Mouse (Mus musculus) lung, embryonic 14.5 days (tissue): ENCODE measurements around the gene Lypd3. TPM values are rescaled to one million over a fixed set of nuclear protein-coding genes. Genes with fewer than 3 reads are reported as not detected.

Source experiments
- ATAC-seq: fragments of 200-750 bp; cut with Nextera tagmentation; 2 replicates; pipeline ENCODE4 v1.8.0; 2017; ENCODE audit warnings: mild to moderate bottlenecking, moderate TSS enrichment, moderate library complexity; ENCODE audit not compliant: insufficient read depth
- DNase-seq: peaks from one replicate; pipeline ENCODE4 v3.0.0-alpha.2; 2015
- H3K27ac ChIP-seq: fragments of 300-500 bp; sonication (generic); 2 replicates; pipeline ENCODE4 v1.5.1; 2014; ENCODE audit warnings: low read depth, mild to moderate bottlenecking, moderate library complexity
- H3K27me3 ChIP-seq: fragments of 300-500 bp; sonication (generic); 2 replicates; pipeline ENCODE4 v1.6.1; 2014; ENCODE audit warnings: low read length, control low read depth; ENCODE audit not compliant: insufficient read depth
- H3K36me3 ChIP-seq: fragments of 300-500 bp; sonication (generic); 2 replicates; pipeline ENCODE4 v1.6.1; 2014; ENCODE audit warnings: control low read depth; ENCODE audit not compliant: insufficient read depth
- H3K4me1 ChIP-seq: fragments of 300-500 bp; sonication (generic); 2 replicates; pipeline ENCODE4 v1.6.1; 2014; ENCODE audit warnings: antibody characterized with exemption, control low read depth; ENCODE audit not compliant: insufficient read depth
- H3K4me2 ChIP-seq: fragments of 300-500 bp; sonication (generic); 2 replicates; pipeline ENCODE4 v1.6.1; 2014; ENCODE audit warnings: mild to moderate bottlenecking
- H3K4me3 ChIP-seq: fragments of 300-500 bp; sonication (generic); 2 replicates; pipeline ENCODE4 v1.5.1; 2014; ENCODE audit warnings: low read depth, low read length
- H3K9ac ChIP-seq: fragments of 300-500 bp; sonication (generic); 2 replicates; pipeline ENCODE4 v1.6.1; 2014
- H3K9me3 ChIP-seq: fragments of 300-500 bp; sonication (generic); 2 replicates; pipeline ENCODE4 v1.6.1; 2016; ENCODE audit warnings: low read depth, low read length, control low read depth
- CTCF ChIP-seq: IDR thresholded peaks from 2 replicates; pipeline ENCODE4 v1.5.1; 2016; ENCODE audit warnings: antibody characterized with exemption, low read depth
- WGBS: fragments of 180-500 bp; shearing (Covaris S2); extraction: QIAGEN DNeasy Blood & Tissue Kit; methylation state at CpG from one replicate; pipeline ENCODE4 v1.1.7; 2014; 5-methylcytosine and 5-hydroxymethylcytosine counted together
- polyA plus RNA-seq: library from polyadenylated mRNA; unstranded; fragments of >200 nt; fragmentation: Nextera tagmentation; extraction: Ambion mirVana; gene quantifications from 2 replicates; pipeline ENCODE4 v1.2.1, GENCODE M21; 2014

The Lypd3 gene
- polyA plus RNA-seq, 1 experiment from 2014 or later, result 0.14 TPM

DNA sequence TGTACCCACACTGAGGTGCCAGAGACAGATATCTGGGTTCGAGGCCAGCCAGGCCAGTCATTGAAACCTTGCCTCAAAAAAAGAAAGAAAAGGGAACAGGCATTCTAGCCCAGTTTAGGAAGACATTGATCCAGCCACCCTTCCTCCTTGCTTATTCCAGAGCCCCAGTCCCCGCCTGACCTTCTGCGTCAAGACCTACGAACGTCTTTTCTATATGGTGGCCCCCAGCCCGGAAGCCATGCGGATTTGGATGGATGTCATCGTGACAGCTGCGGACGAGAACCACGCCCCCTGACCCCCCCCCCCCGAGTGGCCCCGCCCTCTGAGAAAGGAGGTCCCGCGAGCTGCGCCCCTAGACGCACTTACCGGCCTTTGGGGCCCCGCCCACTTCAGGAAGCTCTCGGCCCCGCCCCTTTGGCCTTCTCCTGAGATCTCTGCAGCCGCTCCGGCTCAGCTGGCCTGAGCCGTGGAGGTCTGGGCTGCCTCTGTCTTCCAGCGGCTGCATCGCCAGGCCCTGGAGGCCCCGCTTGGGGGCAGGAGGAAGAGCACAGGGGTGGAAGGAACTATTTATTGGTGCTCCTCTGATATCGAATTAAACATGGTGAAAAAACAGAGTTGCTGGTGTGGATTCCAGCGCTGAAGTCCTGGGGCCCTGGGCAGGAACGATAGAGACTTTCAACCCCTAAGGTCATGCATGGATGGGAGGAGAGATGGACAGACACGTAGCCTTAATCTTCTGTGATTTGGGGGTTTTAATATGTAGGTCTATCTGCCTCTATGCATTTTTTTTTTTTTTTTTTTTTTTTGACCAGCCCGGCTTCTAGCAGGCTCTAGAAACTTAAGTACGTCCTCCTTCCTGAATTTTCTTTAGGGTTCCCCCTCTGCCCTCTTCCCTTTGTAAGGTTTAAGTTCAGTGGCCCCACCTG is 7.4 kb upstream of the Lypd3 start:
- peak; percentile 17; the same call in 1 of the 2 replicates for TF ChIP-seq CTCF
- Histone ChIP-seq H3K4me3 (peak overlapping the region; percentile 21), H3K36me3 (no peaks in the 10 kb centered on the region), H3K9ac (peak overlapping the region; percentile 36), H3K27me3 (no peaks in the 10 kb centered on the region), H3K4me1 (no peaks in the 10 kb centered on the region), H3K4me2 (peak overlapping the region; percentile 64), H3K9me3 (no peaks in the 10 kb centered on the region), H3K27ac (peak overlapping the region; percentile 50; the same call in 1 of the 2 replicates)
- DNase-seq (peak; percentile 97), ATAC-seq (peak; percentile 94)
- WGBS, result 7% methylated on average over 33 of the region's 33 CpGs

DNA sequence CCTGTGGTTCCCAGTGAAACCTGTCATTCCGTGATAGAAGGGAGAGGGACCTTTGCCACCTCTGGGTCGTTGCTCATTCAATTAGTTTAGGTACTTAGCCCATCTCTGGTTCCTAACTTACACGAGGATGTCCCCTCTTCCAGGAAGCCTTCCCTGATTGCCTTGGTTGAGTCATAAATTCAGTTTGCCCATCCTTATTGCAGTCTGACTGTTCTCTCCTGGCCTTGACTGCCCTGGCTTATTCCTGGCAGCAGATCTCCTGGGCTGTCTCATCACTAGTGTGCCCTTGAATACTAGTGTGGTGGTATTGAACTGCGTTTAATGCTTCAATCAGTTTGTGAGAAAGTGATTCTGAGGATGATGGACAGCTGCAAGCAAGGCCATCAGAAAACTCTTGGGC is 6.7 kb upstream of the Lypd3 start:
- no peak for ATAC-seq

DNA sequence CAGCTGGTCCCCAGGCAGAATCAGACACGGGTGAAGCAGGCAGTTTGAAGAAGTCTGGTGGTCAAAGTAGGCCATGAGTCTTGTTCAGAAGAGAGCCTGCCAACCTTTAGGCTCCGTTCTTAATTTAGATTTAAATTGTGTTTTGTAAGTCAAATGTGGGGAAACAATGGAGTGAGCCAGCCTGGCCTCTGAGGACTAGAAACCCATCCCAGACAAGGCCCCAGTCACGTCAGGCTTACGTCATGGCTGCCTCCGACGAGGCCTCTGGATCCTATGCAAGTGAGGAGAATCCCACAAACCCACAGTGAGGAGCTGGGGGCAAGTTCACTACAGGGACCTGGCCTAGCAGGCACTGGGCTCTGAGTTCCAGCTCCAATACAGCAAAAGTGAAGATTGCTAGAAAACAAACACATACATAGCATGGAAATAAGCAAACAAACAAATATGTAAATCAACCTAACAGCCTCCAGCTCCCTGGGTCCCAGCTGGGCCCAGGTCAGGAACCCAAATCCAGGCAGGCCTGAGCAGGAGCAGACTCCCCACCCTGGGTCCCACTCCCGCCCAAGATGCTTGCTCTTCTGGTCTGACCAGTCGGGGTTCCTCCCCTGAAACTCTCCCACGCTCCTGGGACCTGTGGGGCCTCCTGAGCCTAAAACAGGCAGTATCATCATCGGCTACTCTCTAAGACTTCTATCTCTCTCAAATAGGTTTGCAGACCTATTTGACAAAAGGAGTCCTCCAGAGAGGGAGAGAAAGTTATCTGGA is 6.1 kb upstream of the Lypd3 start:
- H3K4me2 ChIP-seq, result no peak overlapping the region
- no peak overlapping the region for H3K27ac ChIP-seq
- H3K36me3 ChIP-seq, result no peaks in the 10 kb centered on the region
- no peak overlapping the region for H3K9ac ChIP-seq
- DNase-seq, result no peak
- no peaks in the 10 kb centered on the region for H3K9me3 ChIP-seq
- no peak for TF ChIP-seq CTCF
- H3K4me1 ChIP-seq, result no peaks in the 10 kb centered on the region
- no peaks in the 10 kb centered on the region for H3K27me3 ChIP-seq
- no peak overlapping the region for H3K4me3 ChIP-seq
- ATAC-seq, result no peak
- 76% methylated on average over 10 of the region's 10 CpGs for WGBS

More for the DNA sequence above, 6.7 kb upstream of the Lypd3 start:
- no peaks in the 10 kb centered on the region for H3K27me3 ChIP-seq
- no peak overlapping the region for H3K4me3 ChIP-seq
- 69% methylated on average over 4 of the region's 4 CpGs for WGBS
- no peaks in the 10 kb centered on the region for H3K36me3 ChIP-seq
- peak overlapping the region; percentile 64 for H3K4me2 ChIP-seq
- no peaks in the 10 kb centered on the region for H3K9me3 ChIP-seq
- H3K9ac ChIP-seq, result no peak overlapping the region
- H3K27ac ChIP-seq, result peak overlapping the region; percentile 50; the same call in 1 of the 2 replicates
- DNase-seq, result no peak
- TF ChIP-seq CTCF, result no peak
- H3K4me1 ChIP-seq, result no peaks in the 10 kb centered on the region

DNA sequence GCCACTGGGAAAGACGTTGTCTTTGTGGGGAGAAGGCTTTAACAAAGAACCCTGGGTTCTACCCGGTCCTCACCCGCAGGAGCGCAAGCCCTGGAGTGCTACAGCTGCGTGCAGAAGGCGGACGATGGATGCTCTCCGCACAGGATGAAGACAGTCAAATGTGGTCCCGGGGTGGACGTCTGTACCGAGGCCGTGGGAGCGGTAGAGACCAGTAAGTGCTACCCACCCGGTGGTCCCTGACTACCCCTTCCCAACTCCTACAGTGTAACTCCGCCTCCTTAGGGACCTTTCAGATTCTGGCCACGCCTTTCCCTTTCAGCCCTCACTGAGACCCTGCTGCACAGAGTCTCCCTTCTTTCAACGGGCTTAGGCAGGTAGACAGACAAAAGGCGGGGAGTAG is 696 bp downstream of the Lypd3 start:
- TF ChIP-seq CTCF, result no peak
- Histone ChIP-seq H3K9me3 (no peaks in the 10 kb centered on the region), H3K36me3 (no peaks in the 10 kb centered on the region), H3K4me1 (0 out of 2 replicates have a peak, but pooled peaks cover 3% of the 10 kb centered on the region), H3K9ac (no peak overlapping the region), H3K27me3 (peaks cover 47% of the 10 kb centered on the region), H3K4me3 (peak overlapping the region; percentile 9; the same call in 1 of the 2 replicates), H3K4me2 (peak overlapping the region; percentile 88; the same call in 1 of the 2 replicates), H3K27ac (no peak overlapping the region)
- ATAC-seq (peak; percentile 10; the same call in 1 of the 2 replicates), DNase-seq (no peak)
- WGBS, result 3% methylated on average over 18 of the region's 18 CpGs

DNA sequence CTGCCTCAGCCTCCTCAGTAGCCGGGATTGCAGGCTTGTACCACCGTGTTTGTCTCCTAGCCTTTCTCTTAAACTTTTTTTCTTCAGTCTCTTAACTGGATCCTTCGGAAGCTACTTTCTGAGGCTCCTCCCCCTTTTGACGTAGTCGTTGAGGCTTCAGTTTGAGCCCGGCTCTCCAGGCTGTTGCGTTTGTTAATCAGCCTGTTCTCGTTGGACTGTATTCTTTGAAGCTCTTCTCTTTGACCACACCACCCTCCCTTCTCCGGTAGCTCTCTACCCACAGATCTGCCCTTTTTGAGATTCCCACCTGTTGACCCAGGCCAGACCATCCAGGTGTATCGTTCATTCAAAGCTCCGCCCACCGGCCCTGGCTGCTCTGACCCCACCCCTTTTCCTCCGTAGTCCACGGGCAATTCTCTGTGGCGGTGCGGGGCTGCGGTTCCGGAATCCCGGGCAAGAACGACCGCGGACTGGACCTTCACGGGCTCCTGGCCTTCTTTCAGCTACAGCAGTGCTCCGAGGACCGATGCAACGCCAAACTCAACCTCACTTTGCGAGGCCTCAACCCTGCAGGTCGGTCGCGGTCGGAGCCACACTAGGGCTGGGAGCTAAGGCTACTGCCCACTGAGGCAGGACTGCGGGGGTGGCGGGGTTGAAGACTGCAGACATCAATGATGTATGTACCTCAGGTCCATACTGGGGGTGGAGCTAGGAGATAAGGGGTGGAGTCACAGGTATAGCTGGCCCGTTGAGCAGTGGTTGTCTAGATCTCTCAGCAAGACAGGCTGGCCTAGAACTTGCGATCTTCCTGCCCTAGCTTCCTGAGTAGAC is 1.9 kb downstream of the Lypd3 start:
- Histone ChIP-seq H3K27ac (no peak overlapping the region), H3K4me3 (peak overlapping the region; percentile 43), H3K9me3 (no peaks in the 10 kb centered on the region), H3K27me3 (peaks cover 47% of the 10 kb centered on the region), H3K36me3 (no peaks in the 10 kb centered on the region), H3K9ac (peak overlapping the region; percentile 36; the same call in 1 of the 2 replicates), H3K4me1 (0 out of 2 replicates have a peak, but pooled peaks cover 3% of the 10 kb centered on the region), H3K4me2 (peak overlapping the region; percentile 88)
- ATAC-seq (peak; percentile 36; the same call in 1 of the 2 replicates), DNase-seq (peak; percentile 69)
- 3% methylated on average over 35 of the region's 35 CpGs for WGBS
- no peak for TF ChIP-seq CTCF

DNA sequence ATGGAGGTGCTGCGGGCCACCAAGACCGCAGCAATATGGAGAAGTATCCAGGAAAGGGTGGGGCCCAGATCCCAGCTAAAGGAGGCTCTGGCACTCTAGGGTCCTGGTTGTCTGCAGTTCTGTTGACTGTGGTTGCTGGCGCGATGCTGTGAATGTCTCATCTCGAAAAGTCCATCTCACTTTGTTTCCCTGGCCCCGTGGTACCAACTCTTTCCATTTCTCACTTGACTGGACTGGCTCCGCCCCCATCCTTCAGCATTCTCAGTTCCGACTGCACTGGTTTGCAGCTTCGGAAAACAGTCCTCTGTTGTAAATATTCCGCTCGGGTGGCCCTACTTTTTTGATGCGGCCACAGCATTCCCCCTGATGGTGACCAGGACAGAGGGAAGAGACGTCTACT is 4.1 kb downstream of the Lypd3 start:
- 62% methylated on average over 13 of the region's 13 CpGs for WGBS
- 0 out of 2 replicates have a peak, but pooled peaks cover 3% of the 10 kb centered on the region for H3K4me1 ChIP-seq
- no peaks in the 10 kb centered on the region for H3K36me3 ChIP-seq
- no peak overlapping the region for H3K27ac ChIP-seq
- H3K9me3 ChIP-seq, result no peaks in the 10 kb centered on the region
- ATAC-seq (no peak), DNase-seq (no peak)
- H3K9ac ChIP-seq, result no peak overlapping the region
- H3K4me2 ChIP-seq, result no peak overlapping the region
- H3K4me3 ChIP-seq, result no peak overlapping the region
- H3K27me3 ChIP-seq, result peaks cover 47% of the 10 kb centered on the region
- TF ChIP-seq CTCF, result no peak
